Mouse (Mus musculus) liver, embryonic 15.5 days (tissue): ENCODE data around the gene Vti1a. TPM values are rescaled to one million over a fixed set of nuclear protein-coding genes. Genes with fewer than 3 reads are reported as not detected.

Source experiments
- ATAC-seq: fragments of 200-750 bp; cut with Nextera tagmentation; 2 replicates; pipeline ENCODE4 v1.8.0; 2017; ENCODE audit warnings: moderate number of reproducible peaks, mild to moderate bottlenecking, moderate library complexity; ENCODE audit not compliant: insufficient read depth
- H3K27ac ChIP-seq: fragments of 300-500 bp; sonication (generic); replicated peaks from 2 replicates; pipeline ENCODE4 v1.5.1; 2015; ENCODE audit warnings: mild to moderate bottlenecking, inconsistent platforms
- H3K27me3 ChIP-seq: fragments of 300-500 bp; sonication (generic); 2 replicates; pipeline ENCODE4 v1.6.1; 2015; ENCODE audit warnings: mild to moderate bottlenecking, inconsistent platforms
- H3K36me3 ChIP-seq: fragments of 300-500 bp; sonication (generic); replicated peaks from 2 replicates; pipeline ENCODE4 v1.6.1; 2015; ENCODE audit warnings: moderate library complexity, mild to moderate bottlenecking, inconsistent platforms
- H3K4me1 ChIP-seq: fragments of 300-500 bp; sonication (generic); replicated peaks from 2 replicates; pipeline ENCODE4 v1.6.1; 2015; ENCODE audit warnings: inconsistent platforms
- H3K4me2 ChIP-seq: fragments of 300-500 bp; sonication (generic); 2 replicates; pipeline ENCODE4 v1.6.1; 2015; ENCODE audit warnings: moderate library complexity, mild to moderate bottlenecking, inconsistent platforms
- H3K4me3 ChIP-seq: fragments of 300-500 bp; sonication (generic); replicated peaks from 2 replicates; pipeline ENCODE4 v1.5.1; 2015; ENCODE audit warnings: mild to moderate bottlenecking, inconsistent platforms
- H3K9ac ChIP-seq: fragments of 300-500 bp; sonication (generic); 2 replicates; pipeline ENCODE4 v1.6.1; 2015; ENCODE audit warnings: moderate library complexity, mild to moderate bottlenecking, inconsistent platforms
- H3K9me3 ChIP-seq: fragments of 300-500 bp; sonication (generic); replicated peaks from 2 replicates; pipeline ENCODE4 v1.6.1; 2016; ENCODE audit warnings: inconsistent platforms
- WGBS: fragments of 180-500 bp; shearing (Covaris S2); methylation state at CpG from one replicate; pipeline ENCODE4 v1.1.7; 2015; ENCODE audit warnings: mixed read lengths; ENCODE audit not compliant: insufficient replicate concordance; 5-methylcytosine and 5-hydroxymethylcytosine counted together
- polyA plus RNA-seq: library from polyadenylated mRNA; unstranded; fragments of >200 nt; fragmentation: Nextera tagmentation; extraction: Ambion mirVana; gene quantifications from 2 replicates; pipeline ENCODE4 v1.2.1, GENCODE M21; 2015

The Vti1a gene
- polyA plus RNA-seq, 1 experiment from 2014 or later = 13.7 TPM

DNA sequence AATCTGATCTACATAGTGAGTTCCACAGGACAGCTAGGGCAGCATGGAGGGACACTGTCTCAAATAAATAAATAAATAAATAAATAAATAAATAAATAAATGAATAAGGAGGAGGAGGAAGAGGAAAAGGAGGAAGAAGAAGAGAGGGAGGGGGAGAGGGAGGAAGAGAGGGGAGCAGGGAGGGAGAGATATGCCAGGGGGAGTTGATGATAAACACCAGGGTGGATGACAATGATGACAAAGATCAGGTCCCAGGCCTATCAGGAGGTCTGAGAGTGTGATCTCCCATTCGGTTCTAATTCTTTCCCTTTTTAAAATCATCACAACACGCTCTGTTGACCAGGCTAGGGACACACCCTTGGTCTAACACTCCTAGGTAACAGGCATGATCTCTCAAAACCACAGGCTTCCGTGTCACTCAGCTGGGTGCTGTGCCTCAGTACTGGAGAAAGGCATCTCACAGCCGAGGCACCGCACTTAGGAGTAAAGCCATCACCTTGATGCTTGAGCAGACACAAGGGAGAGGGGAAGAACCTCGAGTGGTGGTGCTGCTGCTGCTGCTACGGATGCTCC, 336.7 kb downstream of the Vti1a start:
- no peak for ATAC-seq
- 58% methylated on average over 7 of the region's 7 CpGs for WGBS

GRCm38 (mm10) chr19:55660165-55660564, 344.1 kb downstream of the Vti1a start:
- no peak overlapping the region for H3K27ac ChIP-seq
- no peak overlapping the region for H3K9ac ChIP-seq
- H3K36me3 ChIP-seq = no peaks in the 10 kb centered on the region
- no peaks in the 10 kb centered on the region for H3K9me3 ChIP-seq
- H3K27me3 ChIP-seq = no peaks in the 10 kb centered on the region
- WGBS = 21% methylated on average over 11 of the region's 11 CpGs
- no peak for ATAC-seq
- no peak overlapping the region for H3K4me3 ChIP-seq
- no peak overlapping the region for H3K4me2 ChIP-seq
- no peaks in the 10 kb centered on the region for H3K4me1 ChIP-seq

More for the DNA sequence above, 336.7 kb downstream of the Vti1a start:
- no peaks in the 10 kb centered on the region for H3K36me3 ChIP-seq
- H3K9ac ChIP-seq = no peak overlapping the region
- no peaks in the 10 kb centered on the region for H3K9me3 ChIP-seq
- H3K27ac ChIP-seq = no peak overlapping the region
- 0 out of 2 replicates have a peak, but pooled peaks cover 3% of the 10 kb centered on the region for H3K27me3 ChIP-seq
- peaks cover 22% of the 10 kb centered on the region for H3K4me1 ChIP-seq
- H3K4me3 ChIP-seq = no peak overlapping the region
- no peak overlapping the region for H3K4me2 ChIP-seq

DNA sequence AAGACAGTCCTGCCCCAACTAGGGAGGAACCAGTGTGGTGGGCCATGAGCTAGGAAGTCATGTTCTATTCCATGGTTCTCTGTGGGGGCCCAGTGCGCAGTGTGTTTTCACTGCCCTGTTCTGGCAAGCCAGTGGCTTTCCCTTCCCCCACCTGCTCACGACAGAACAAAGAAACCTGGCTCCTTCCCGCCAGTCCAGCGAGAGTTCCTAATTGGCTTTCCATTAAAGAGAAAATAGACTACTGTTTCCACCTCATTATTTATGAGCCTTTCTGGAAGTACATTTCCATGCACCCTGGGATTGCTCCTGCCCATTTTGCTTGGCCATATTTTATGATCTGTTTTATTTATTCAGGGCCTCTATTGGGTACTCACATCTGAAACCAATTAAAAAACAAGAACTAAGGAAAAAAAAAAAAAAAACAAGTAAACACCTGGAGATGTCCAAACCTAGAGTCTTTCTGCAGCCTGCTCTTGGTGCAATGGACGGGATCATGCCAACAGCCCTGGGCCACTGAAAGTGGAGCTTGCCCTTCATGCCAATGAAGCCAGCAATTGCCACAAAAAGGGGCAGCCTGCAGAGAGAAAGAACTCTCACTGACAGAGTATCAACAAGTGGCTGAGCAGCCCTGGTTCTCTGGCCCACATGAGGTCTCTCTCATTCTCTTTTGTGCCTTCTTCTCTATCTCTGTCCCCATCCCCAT, 346.6 kb downstream of the Vti1a start:
- no peak overlapping the region for H3K9ac ChIP-seq
- H3K27ac ChIP-seq = no peak overlapping the region
- ATAC-seq = no peak
- no peaks in the 10 kb centered on the region for H3K9me3 ChIP-seq
- no peak overlapping the region for H3K4me3 ChIP-seq
- no peak overlapping the region for H3K4me2 ChIP-seq
- H3K36me3 ChIP-seq = no peaks in the 10 kb centered on the region
- no peaks in the 10 kb centered on the region for H3K27me3 ChIP-seq
- WGBS = 45% methylated on average over 5 of the region's 5 CpGs
- no peaks in the 10 kb centered on the region for H3K4me1 ChIP-seq

DNA sequence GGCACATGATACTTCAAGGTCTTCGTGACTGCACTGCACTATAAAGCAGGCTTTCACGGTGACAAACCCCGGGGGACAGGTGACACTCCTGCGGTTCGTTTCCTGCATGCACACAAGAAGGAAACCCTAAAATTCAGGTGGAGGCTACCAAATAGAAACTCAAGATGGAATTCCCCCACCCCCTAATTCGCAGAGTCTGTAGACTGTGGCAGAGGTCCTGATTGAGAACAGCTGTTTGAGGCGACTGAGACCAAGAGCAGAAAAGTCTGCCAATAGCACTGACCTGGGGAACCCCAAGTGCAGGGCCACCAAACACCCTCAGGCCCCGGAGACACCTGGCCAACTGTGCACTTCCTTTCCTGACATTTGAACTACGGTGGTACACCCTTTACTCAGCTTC, 351.7 kb downstream of the Vti1a start:
- Histone ChIP-seq H3K9me3 (no peaks in the 10 kb centered on the region), H3K4me1 (no peaks in the 10 kb centered on the region), H3K9ac (no peak overlapping the region), H3K36me3 (no peaks in the 10 kb centered on the region), H3K27me3 (no peaks in the 10 kb centered on the region), H3K4me3 (no peak overlapping the region), H3K4me2 (no peak overlapping the region), H3K27ac (no peak overlapping the region)
- WGBS = 54% methylated on average over 9 of the region's 9 CpGs
- ATAC-seq = no peak

GRCm38 (mm10) chr19:55668896-55669295, 352.8 kb downstream of the Vti1a start:
- 53% methylated on average over 9 of the region's 9 CpGs for WGBS

More at GRCm38 (mm10) chr19:55668896-55669295, 352.8 kb downstream of the Vti1a start:
- Histone ChIP-seq H3K36me3 (no peaks in the 10 kb centered on the region), H3K4me1 (no peaks in the 10 kb centered on the region), H3K27ac (no peak overlapping the region), H3K27me3 (no peaks in the 10 kb centered on the region), H3K9me3 (no peaks in the 10 kb centered on the region), H3K4me3 (no peak overlapping the region), H3K4me2 (no peak overlapping the region), H3K9ac (no peak overlapping the region)
- ATAC-seq = no peak

Other genes with a start within 250 kb of the Vti1a start
- gene Gpam, start 189.1 kb upstream of the Vti1a start, polyA plus RNA-seq = 28.3 and 33.6 TPM in 2 replicates
- 0.37 and 0.38 TPM in 2 replicates for gene Tectb, start 135.6 kb upstream of the Vti1a start, polyA plus RNA-seq
- not detected in 2 replicates for gene Gucy2g, start 75.1 kb upstream of the Vti1a start, polyA plus RNA-seq
- gene Acsl5, start 64.4 kb upstream of the Vti1a start, polyA plus RNA-seq = 154 and 157 TPM in 2 replicates
- 49.0 and 51.4 TPM in 2 replicates for gene Zdhhc6, start 263 bp upstream of the Vti1a start, polyA plus RNA-seq